Mouse (Mus musculus) CD4-positive, CD25-positive, alpha-beta regulatory T cell, adult 4 months (primary cell): ENCODE measurements around the gene Lmbr1l. TPM values are rescaled to one million over a fixed set of nuclear protein-coding genes. Genes with fewer than 3 reads are reported as not detected.

Source experiments
- ATAC-seq: one replicate; pipeline ENCODE4 v1.8.0; 2017
- polyA plus RNA-seq, 2 experiments: library from polyadenylated mRNA; unstranded; fragments of 100-300 nt; shearing (Covaris generic); gene quantifications; one replicate each; pipeline ENCODE4 v1.2.1; 2017

The Lmbr1l gene
- polyA plus RNA-seq, 2 experiments from 2014 or later: 23.3 to 61.6 TPM

DNA sequence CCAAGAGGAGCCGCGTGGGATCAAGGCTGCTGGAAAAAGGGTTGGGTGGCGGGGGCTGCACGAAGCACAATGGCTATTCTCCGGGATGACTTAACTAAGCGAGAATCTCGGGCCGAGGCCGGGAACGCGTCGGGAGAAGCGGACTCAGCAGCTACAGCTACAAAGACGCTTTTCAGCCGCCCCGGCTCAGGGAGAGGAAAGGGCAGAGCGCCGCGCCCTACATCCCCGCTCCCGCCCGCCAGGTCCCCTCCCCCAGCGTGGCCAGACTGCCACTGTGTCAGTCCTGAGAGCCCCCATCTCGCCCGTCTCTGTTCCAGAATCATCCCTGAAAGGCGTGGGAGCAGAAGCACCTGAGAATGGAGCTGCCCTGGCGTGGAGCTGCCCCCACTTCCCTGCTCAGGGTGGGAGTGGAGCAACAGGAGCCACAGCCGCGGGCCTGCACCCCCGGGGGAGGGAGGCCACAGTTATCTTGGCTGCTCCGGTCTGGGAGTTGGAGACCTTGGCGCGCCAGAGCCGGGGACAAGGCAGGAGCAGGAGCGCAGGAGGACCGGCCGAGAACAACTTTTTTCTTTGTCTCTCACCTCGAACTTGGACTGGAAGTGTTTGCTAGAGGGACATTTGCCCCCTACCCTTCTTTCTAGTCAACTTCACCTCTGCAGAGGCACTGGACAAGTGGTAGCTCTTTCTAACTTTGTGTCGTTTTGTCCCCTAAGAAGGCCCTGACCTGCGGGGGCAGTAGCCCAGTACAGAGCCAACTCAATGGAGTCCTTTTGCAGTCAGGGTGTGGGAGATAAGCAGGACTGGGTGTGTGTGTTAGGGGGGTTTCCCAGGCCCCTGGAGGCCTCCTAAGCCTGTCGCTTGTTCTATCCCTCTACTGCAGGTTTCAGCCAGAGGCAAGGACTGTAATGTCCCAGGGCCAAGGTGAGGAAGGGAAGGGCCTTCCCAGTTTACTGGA, 22.1 kb downstream of the Lmbr1l start:
- ATAC-seq: no peak

DNA sequence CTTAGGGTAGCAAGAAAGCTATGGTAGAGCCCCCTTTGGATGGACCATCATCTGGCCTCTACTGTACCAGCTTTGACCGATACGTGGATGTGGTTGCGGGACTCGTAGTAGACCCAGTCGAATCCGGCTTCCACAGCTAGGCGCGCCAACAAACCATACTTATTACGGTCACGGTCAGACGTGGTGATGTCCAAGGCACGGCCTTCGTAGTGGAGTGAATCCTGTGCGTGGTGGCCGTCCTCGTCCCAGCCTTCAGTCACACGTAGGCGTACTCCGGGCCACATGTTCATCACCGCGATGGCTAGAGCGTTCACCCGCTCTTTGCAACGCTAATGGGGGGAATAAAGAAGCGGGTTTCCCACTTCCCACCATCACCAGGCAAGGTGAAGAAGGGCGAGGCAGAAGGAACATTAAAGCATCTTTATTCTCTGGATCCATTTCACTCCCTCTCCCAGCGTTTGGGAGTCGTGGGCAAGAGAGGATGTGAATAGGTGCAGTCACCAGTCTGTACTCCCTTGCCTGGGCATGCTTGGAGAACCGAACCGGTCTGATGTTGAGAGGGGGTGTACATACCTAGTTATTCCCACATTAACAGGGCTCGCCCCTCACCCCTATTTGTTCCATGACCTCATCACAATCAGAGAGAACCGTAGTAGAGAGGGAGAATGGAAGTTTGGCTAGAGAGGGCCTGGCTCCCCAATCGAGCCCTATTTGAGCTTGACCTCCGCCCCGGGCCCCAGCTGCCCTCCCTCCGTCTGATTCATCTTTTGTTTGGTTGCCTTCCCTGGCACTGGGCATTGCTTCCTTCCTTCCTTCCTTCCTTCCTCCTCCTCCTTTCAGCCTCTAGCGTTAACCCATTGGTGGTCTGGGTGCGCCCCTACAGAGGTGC, 23.0 kb downstream of the Lmbr1l start:
- no peak for ATAC-seq

GRCm38 (mm10) chr15:98893940-98894745, 23.9 kb downstream of the Lmbr1l start, which contains the start of gene Rhebl1:
TSS of gene Rhebl1 (minus strand) at chr15:98894540.
- ATAC-seq: peak; percentile 30

GRCm38 (mm10) chr15:98893036-98893435, 25.0 kb downstream of the Lmbr1l start:
- no peak for ATAC-seq

DNA sequence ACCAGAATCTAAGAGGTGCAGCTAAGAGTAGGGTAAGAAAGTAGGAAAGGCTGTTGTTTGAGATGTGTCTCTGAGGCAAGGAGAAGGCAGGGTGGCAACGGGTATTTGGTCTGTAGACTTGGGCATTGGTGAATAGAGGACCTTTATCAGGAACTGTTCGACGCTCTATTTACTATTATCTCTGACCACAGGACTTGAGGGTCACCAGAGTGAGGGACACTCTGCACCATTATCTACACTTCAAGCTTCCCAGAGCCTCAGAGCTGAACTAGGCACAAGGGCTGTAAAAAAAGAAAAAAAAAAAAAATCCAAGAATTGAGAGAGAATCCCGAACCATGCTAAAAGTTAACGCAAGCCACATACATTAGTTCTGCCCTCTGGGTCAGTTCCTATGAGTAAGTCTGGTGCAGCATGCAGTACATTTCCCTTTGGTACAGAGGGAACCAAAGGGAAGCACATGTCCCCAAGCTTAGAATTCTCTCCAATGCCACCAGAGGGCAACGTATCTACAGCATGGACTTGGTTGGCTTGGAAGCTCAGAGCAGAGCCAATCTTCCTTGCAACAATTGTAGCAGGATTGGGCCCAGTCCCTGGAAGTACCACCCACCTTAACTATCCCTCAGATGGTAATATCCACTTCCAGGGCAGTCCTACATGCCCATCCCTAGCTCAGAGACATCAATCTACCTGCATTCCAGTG, 26.0 kb downstream of the Lmbr1l start:
- ATAC-seq: peak; percentile 82

DNA sequence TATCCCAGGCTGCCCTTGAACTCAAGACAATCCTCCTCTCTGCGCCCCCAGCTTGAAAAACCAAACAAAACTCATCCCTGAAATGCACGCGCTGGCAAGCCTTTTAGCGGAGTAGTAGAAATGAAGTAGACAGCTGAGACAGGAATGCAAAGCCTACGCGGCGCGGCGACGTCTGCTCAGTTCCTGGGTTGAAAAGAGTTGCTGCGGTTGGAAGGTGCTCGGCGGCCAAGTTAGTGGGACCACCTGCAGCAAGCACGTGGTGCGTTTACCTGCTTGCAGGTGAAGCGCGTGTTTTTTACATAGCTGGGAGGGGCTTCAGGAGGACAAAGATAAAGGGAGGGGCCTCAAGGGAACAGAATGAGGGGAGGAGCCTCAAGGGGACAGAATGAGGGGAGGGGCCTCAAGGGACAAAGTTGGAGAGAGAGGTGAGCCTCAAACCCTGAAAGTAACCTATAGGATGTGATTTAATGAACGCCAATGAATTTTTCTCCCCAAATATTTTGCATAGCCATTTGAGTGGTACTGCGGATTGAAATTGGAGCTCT, 26.8 kb downstream of the Lmbr1l start:
- ATAC-seq: no peak

GRCm38 (mm10) chr15:98887526-98887925, 30.5 kb downstream of the Lmbr1l start:
- ATAC-seq: no peak

DNA sequence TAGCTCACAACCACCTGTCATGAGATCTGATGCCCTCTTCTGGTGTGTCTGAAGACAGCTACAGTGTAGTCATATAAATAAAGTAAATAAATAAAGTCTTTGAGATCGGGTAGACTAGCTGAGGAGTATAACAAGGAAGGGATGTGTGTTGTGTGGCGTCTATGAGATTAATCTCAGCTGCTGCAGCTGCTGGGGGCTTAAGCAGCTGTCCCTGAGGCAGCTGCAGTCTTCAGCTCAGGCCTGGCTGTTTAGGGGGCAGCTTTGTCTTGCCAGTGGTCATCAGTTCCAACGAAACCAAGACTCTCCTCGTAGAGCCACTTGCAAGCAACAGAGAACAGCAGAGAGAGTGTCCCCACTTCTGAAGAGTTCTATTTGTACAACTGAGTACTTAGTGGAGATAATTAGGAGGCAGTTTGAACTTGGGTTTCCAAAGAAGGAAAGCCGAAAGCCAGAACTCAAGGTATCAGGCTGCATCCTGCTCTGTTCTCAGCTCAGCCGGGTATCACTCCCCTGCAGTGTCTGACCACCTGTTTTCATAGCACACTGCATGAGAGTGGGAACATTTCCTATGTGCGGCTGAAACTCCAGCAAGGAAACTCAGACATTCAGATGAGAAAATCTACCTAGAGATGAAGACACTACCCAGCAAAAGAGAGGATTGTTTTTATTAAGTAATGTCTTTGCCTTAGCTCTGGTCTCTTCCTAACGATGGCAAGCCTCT, 31.2 kb downstream of the Lmbr1l start:
- no peak for ATAC-seq

DNA sequence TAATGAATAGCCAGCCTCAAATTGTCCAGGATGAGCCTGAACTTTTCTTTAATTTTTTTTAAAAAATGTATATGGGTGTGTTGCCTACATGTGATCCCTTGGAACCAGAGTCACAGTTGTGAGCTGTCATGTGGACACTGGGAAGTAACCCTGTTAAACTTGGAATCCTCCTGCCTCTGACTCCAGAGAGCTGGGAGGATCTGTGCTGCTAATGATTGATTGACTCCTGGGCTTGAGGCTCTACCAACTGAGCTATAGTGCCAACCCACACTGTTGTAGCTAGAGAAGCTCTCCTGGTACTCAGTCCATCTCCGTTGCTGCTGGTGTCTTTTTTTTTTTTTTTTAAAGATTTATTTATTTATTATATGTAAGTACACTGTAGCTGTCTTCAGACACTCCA, 33.9 kb downstream of the Lmbr1l start:
- no peak for ATAC-seq

- ATAC-seq: no peak
These were observed 34.4 kb downstream of the Lmbr1l start for GRCm38 (mm10) chr15:98883661-98884060.

DNA sequence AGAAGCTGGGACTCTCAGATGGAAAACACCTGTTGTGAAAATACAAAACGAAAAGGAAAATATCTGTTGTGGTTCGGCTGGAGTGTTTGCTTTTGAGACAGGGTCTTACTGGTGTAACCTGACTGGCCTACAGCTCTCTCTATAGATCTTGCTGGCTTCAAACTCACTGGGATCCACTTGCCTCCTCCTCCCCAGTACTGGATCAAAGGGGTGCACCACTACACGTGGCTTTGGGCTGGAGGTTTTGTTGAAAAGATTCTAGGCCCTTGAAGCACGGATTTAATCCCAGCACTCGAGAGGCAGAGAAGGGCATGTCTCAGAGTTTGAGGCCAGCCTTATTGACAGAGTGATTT, 36.4 kb downstream of the Lmbr1l start:
- no peak for ATAC-seq

GRCm38 (mm10) chr15:98880978-98881655, 36.9 kb downstream of the Lmbr1l start:
- peak; percentile 85 for ATAC-seq

- ATAC-seq: no peak
These were observed 40.7 kb downstream of the Lmbr1l start for GRCm38 (mm10) chr15:98877331-98877730.

DNA sequence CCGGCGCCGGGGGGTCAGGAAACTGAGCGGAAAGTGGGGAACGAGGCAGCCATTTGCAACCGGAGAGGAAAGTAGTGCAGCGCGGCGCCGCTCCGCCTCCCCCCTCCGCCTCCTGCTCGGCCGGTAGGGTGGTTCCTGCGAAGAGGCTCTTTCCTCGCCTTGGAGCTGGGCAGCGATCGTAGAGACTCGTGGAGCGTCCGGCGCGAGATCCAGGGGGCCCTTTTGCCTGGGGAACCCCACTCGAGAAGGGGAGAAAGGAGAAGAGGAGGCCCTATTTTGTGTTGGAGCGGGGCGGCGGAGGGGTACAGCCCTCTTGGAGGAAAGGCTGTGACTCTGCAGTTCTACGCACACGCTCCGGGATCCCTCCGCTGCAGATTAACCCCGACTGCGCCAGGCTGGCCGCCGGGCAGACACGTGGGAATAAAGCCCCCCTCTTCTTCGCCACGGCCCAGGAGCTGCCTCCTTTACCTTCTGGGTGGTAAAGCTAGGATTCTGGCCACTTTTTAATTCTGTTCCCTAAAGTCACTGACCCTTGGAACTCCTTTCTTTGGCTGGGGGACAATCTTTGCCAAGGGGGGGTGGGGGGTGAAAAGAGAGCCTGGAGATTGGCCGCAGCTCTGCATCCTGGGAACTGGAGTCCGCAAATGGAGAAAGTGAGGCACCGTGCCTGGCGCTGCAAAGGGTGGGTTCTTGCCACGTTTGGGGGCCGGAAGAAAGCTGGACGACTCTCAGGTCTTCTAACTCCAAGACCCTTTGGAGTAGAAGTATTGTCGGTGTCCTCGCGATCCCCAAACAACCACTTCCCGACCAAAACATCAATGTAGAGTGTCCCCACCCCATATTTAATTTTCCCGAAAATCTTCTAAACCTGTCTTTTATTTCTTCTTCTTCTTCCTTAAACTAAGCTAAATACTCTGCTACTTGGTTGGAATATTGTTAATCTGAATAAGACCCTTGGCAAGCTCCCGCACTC, 45.8 kb downstream of the Lmbr1l start:
- peak; percentile 66 for ATAC-seq

- ATAC-seq: peak; percentile 17
These were observed 46.7 kb downstream of the Lmbr1l start, which contains the start of gene Kmt2d for GRCm38 (mm10) chr15:98871070-98871915. TSS of gene Kmt2d (minus strand) at chr15:98871204.

GRCm38 (mm10) chr15:98870179-98871069, 47.6 kb downstream of the Lmbr1l start:
- no peak for ATAC-seq
